ENCODE assay signal across 17 mouse cellular contexts in the genomic region with DNA sequence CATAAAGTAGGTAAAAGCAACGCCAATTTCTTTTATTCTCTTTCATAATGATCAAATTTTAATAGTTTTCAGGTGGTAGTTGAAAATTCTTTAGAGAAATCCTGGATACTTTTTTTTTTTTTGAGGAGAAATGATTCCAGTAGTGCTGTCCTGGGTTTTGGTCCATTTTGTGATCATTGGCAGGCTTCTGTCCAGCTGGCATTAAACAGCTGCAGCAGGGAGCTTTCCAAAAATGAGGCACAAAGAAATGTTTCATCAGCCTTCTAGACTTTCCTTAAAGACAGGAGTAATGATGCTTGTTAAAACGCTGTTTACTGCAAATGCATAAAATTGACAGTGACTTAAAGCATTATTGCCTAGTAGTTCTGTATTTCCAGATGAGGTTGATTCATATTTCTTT. TPM values are rescaled to one million over a fixed set of nuclear protein-coding genes. Genes with fewer than 3 reads are reported as not detected.
A peak's percentile ranks its signal among the peaks of the same experiment; 100 is the strongest.
DNase-seq lines count a peak whose midpoint lies in the region; ATAC-seq and TF ChIP-seq lines count a peak whose summit lies in the region.
"Had no signal": no experiment of that assay in that cellular context is flagged by ENCODE, and none has a peak within 500 bp of the region (broad histone marks: within the 10 kb centered on the region; RNA-seq: fewer than 3 reads in every experiment).

No protein-coding gene starts in this region.

- no peak overlapping the region for H3K4me3 ChIP-seq in cerebellum, adult 2 months (replicated peaks; ENCODE audit: insufficient read depth, low read depth, low read length)
- H3K4me3 ChIP-seq in hindbrain, postnatal 0 days (ENCODE audit: low read length): no peak overlapping the region
- H3K4me3 ChIP-seq in hindbrain, embryonic 11.5 days (ENCODE audit: low read depth, low read length): no peak overlapping the region
- no peak overlapping the region for H3K4me3 ChIP-seq in neural tube, embryonic 13.5 days
- no peak overlapping the region for H3K4me3 ChIP-seq in neural tube, embryonic 15.5 days (replicated peaks)
- H3K4me3 ChIP-seq in myocyte: no peak overlapping the region
- H3K4me3 ChIP-seq: embryonic facial prominence, embryonic 12.5 days; hindbrain, embryonic 10.5 days; midbrain, embryonic 12.5 days had no signal

- H3K9me3 ChIP-seq in hindbrain, postnatal 0 days (ENCODE audit: low read length): 0 out of 2 replicates have a peak, but pooled peaks cover 3% of the 10 kb centered on the region
- H3K9me3 ChIP-seq in hindbrain, embryonic 11.5 days (ENCODE audit: control insufficient read depth, low read length): no peaks in the 10 kb centered on the region
- H3K9me3 ChIP-seq in neural tube, embryonic 13.5 days: no peaks in the 10 kb centered on the region
- 0 out of 2 replicates have a peak, but pooled peaks cover 3% of the 10 kb centered on the region for H3K9me3 ChIP-seq in neural tube, embryonic 15.5 days (replicated peaks)
- H3K9me3 ChIP-seq: midbrain, embryonic 12.5 days had no signal

- TF ChIP-seq POLR2A in cerebellum, adult 2 months (IDR thresholded peaks at IDR 0.05; ENCODE audit: borderline replicate concordance, insufficient read depth, low read length): no peak
- TF ChIP-seq POLR2A in myocyte (IDR thresholded peaks at IDR 0.05; ENCODE audit: insufficient read length, low read depth): no peak

- no peak overlapping the region for H3K9ac ChIP-seq in hindbrain, postnatal 0 days (replicated peaks; ENCODE audit: low read length)
- H3K9ac ChIP-seq in hindbrain, embryonic 11.5 days (ENCODE audit: low read depth, low read length): no peak overlapping the region
- H3K9ac ChIP-seq in neural tube, embryonic 13.5 days: no peak overlapping the region
- H3K9ac ChIP-seq in neural tube, embryonic 15.5 days (replicated peaks): no peak overlapping the region
- H3K9ac ChIP-seq: embryonic facial prominence, embryonic 12.5 days; liver, postnatal 0 days; midbrain, embryonic 12.5 days had no signal

- ATAC-seq in hindbrain, postnatal 0 days: no peak
- no peak for ATAC-seq in hindbrain, embryonic 11.5 days (ENCODE audit: low FRiP score)
- no peak for ATAC-seq in neural tube, embryonic 13.5 days (ENCODE audit: low read depth)
- ATAC-seq in neural tube, embryonic 15.5 days (ENCODE audit: low FRiP score): no peak
- ATAC-seq: forebrain, embryonic 16.5 days; liver, postnatal 0 days had no signal

- H3K4me1 ChIP-seq in cerebellum, adult 2 months (ENCODE audit: control insufficient read depth, insufficient read depth, low read length): no peaks in the 10 kb centered on the region
- 0 out of 2 replicates have a peak, but pooled peaks cover 4% of the 10 kb centered on the region for H3K4me1 ChIP-seq in hindbrain, postnatal 0 days (ENCODE audit: insufficient read depth, low read length)
- H3K4me1 ChIP-seq in hindbrain, embryonic 11.5 days (replicated peaks; ENCODE audit: control insufficient read depth, insufficient read depth, low read length): no peaks in the 10 kb centered on the region
- H3K4me1 ChIP-seq in neural tube, embryonic 13.5 days (replicated peaks): peaks cover 10% of the 10 kb centered on the region
- no peaks in the 10 kb centered on the region for H3K4me1 ChIP-seq in neural tube, embryonic 15.5 days
- H3K4me1 ChIP-seq: embryonic facial prominence, embryonic 12.5 days; midbrain, embryonic 12.5 days had no signal

- peak; percentile 24 to 47 for DNase-seq in cerebellum, postnatal 10 days
- DNase-seq in cerebellum, adult 2 months: no peak
- DNase-seq in hindbrain, postnatal 0 days (ENCODE audit: low spot score): peak; percentile 42
- DNase-seq in hindbrain, embryonic 11.5 days (ENCODE audit: low spot score): no peak
- no peak for DNase-seq in spleen, postnatal 36 days (ENCODE audit: low spot score in 2 of 2)
- DNase-seq: cerebellum, adult 8-10 months; kidney, adult 18-20 months; liver, postnatal 0 days; right cerebral cortex, postnatal 25 days had no signal

- H3K36me3 ChIP-seq in hindbrain, postnatal 0 days (ENCODE audit: insufficient read depth, low read length): no peaks in the 10 kb centered on the region
- H3K36me3 ChIP-seq in hindbrain, embryonic 11.5 days (ENCODE audit: control insufficient read depth, insufficient read depth, low read length): no peaks in the 10 kb centered on the region
- H3K36me3 ChIP-seq in neural tube, embryonic 13.5 days: peaks cover 34% of the 10 kb centered on the region
- peaks cover 17% of the 10 kb centered on the region for H3K36me3 ChIP-seq in neural tube, embryonic 15.5 days
- H3K36me3 ChIP-seq in myocyte (ENCODE audit: control insufficient read depth, insufficient read depth): no peaks in the 10 kb centered on the region

- no peak overlapping the region for H3K27ac ChIP-seq in cerebellum, adult 2 months (ENCODE audit: insufficient read depth, low read length)
- no peak overlapping the region for H3K27ac ChIP-seq in hindbrain, postnatal 0 days
- no peak overlapping the region for H3K27ac ChIP-seq in hindbrain, embryonic 11.5 days (ENCODE audit: low read depth, low read length)
- 0 out of 2 replicates have a peak overlapping the region, but pooled peaks have one; percentile 4 for H3K27ac ChIP-seq in neural tube, embryonic 13.5 days (replicated peaks)
- H3K27ac ChIP-seq in neural tube, embryonic 15.5 days (replicated peaks): no peak overlapping the region
- H3K27ac ChIP-seq: embryonic facial prominence, embryonic 12.5 days; hindbrain, embryonic 10.5 days; kidney, postnatal 0 days; midbrain, embryonic 12.5 days had no signal

- H3K79me2 ChIP-seq in myocyte (ENCODE audit: control insufficient read depth, insufficient read depth): no peaks in the 10 kb centered on the region

- no peaks in the 10 kb centered on the region for H3K27me3 ChIP-seq in cerebellum, adult 2 months (ENCODE audit: control insufficient read depth, insufficient read depth, low read length)
- H3K27me3 ChIP-seq in hindbrain, postnatal 0 days (ENCODE audit: insufficient read depth, low read length): no peaks in the 10 kb centered on the region
- no peaks in the 10 kb centered on the region for H3K27me3 ChIP-seq in hindbrain, embryonic 11.5 days (ENCODE audit: control insufficient read depth, insufficient read depth, low read length)
- no peaks in the 10 kb centered on the region for H3K27me3 ChIP-seq in neural tube, embryonic 13.5 days
- no peaks in the 10 kb centered on the region for H3K27me3 ChIP-seq in neural tube, embryonic 15.5 days (replicated peaks)
- no peaks in the 10 kb centered on the region for H3K27me3 ChIP-seq in myocyte (ENCODE audit: control insufficient read depth, insufficient read depth, insufficient read length)
- H3K27me3 ChIP-seq: embryonic facial prominence, embryonic 12.5 days; midbrain, embryonic 12.5 days had no signal

- WGBS in cerebellum, adult 2 months: 59% methylated on average over 2 of the region's 2 CpGs
- WGBS in hindbrain, postnatal 0 days: 73% methylated on average over 2 of the region's 2 CpGs
- 88% methylated on average over 2 of the region's 2 CpGs for WGBS in hindbrain, embryonic 11.5 days
- WGBS in neural tube, embryonic 13.5 days: 85% methylated on average over 2 of the region's 2 CpGs
- WGBS in neural tube, embryonic 15.5 days: 80% methylated on average over 2 of the region's 2 CpGs

- no peak overlapping the region for H3K4me2 ChIP-seq in hindbrain, postnatal 0 days (ENCODE audit: low read depth, low read length)
- H3K4me2 ChIP-seq in hindbrain, embryonic 11.5 days (replicated peaks; ENCODE audit: low read depth, low read length): no peak overlapping the region
- no peak overlapping the region for H3K4me2 ChIP-seq in neural tube, embryonic 13.5 days
- no peak overlapping the region for H3K4me2 ChIP-seq in neural tube, embryonic 15.5 days
- no peak overlapping the region for H3K4me2 ChIP-seq in myocyte (ENCODE audit: low read depth)
- H3K4me2 ChIP-seq: embryonic facial prominence, embryonic 12.5 days; midbrain, embryonic 12.5 days had no signal

- no peak for TF ChIP-seq CTCF in cerebellum, adult 2 months (IDR thresholded peaks at IDR 0.05; ENCODE audit: borderline replicate concordance, insufficient read depth, low read depth, low read length)
- TF ChIP-seq CTCF in hindbrain, postnatal 0 days (IDR thresholded peaks at IDR 0.05; ENCODE audit: low read depth): no peak

- H3ac ChIP-seq in myocyte (ENCODE audit: control insufficient read depth, insufficient read length): no peak overlapping the region

TF ChIP-seq in myocyte, 11 proteins besides CTCF, POLR2A, EP300 and RAD21:
- TF ChIP-seq TCF12 (IDR thresholded peaks at IDR 0.05; ENCODE audit: insufficient read depth, poor library complexity, severe bottlenecking) (peak; percentile 54), USF1 (IDR thresholded peaks at IDR 0.05; ENCODE audit: low read depth) (no peak), MYOG (IDR thresholded peaks at IDR 0.05; ENCODE audit: control insufficient read depth in 1 of 3, insufficient read depth in 1 of 3, insufficient read length in 2 of 3, low read depth in 2 of 3) (peak in 1 of 3 experiments; percentile 4), MYOD1 (IDR thresholded peaks at IDR 0.05; ENCODE audit: control insufficient read depth in 1 of 3, insufficient read length in 2 of 3, low read depth in 2 of 3) (peak in 2 of 3 experiments; percentile 14 to 17), CEBPB (IDR thresholded peaks at IDR 0.05; ENCODE audit: insufficient read depth, poor library complexity, severe bottlenecking) (no peak)

RNA-seq across cellular contexts. Expression of a gene that starts 34.9 kb away (rescaled TPM):
- 11.7 and 12.8 TPM in 2 replicates for polyA plus RNA-seq in cerebellum, adult 2 months (2012; rRNA removed)
- total RNA-seq in hindbrain, postnatal 0 days (2014; rRNA removed): 7.7 and 10.1 TPM in 2 replicates
- polyA plus RNA-seq in hindbrain, postnatal 0 days (2015; fragmentation: Nextera tagmentation; extraction: Ambion mirVana): 23.1 and 26.3 TPM in 2 replicates
- 23.9 and 26.7 TPM in 2 replicates for polyA plus RNA-seq in hindbrain, embryonic 11.5 days (2014; fragmentation: Nextera tagmentation; extraction: Ambion mirVana)
- polyA plus RNA-seq in neural tube, embryonic 13.5 days (2015; fragmentation: Nextera tagmentation; extraction: Ambion mirVana): 22.5 and 25.4 TPM in 2 replicates
- 19.8 and 20.5 TPM in 2 replicates for polyA plus RNA-seq in neural tube, embryonic 15.5 days (2015; fragmentation: Nextera tagmentation; extraction: Ambion mirVana)
- polyA plus RNA-seq in myocyte (2012; fragmentation: generic; extraction: Trizol): 8.4 TPM

RNA-seq across cellular contexts. Expression of a gene that starts 35.5 kb away (rescaled TPM):
- 69.6 and 76.1 TPM in 2 replicates for polyA plus RNA-seq in cerebellum, adult 2 months (2012; rRNA removed)
- 132 and 137 TPM in 2 replicates for total RNA-seq in hindbrain, postnatal 0 days (2014; rRNA removed)
- polyA plus RNA-seq in hindbrain, postnatal 0 days (2015; fragmentation: Nextera tagmentation; extraction: Ambion mirVana): 78.9 and 86.1 TPM in 2 replicates
- 80.1 and 108 TPM in 2 replicates for polyA plus RNA-seq in hindbrain, embryonic 11.5 days (2014; fragmentation: Nextera tagmentation; extraction: Ambion mirVana)
- 97.8 and 101 TPM in 2 replicates for polyA plus RNA-seq in neural tube, embryonic 13.5 days (2015; fragmentation: Nextera tagmentation; extraction: Ambion mirVana)
- polyA plus RNA-seq in neural tube, embryonic 15.5 days (2015; fragmentation: Nextera tagmentation; extraction: Ambion mirVana): 80.4 and 91.0 TPM in 2 replicates
- polyA plus RNA-seq in myocyte (2012; fragmentation: generic; extraction: Trizol): 15.4 TPM

Comparison
In these comparisons a context has a peak if more than half of its experiments do, and no peak if none do; other contexts are left out.
1. DNase-seq: peak in cerebellum, postnatal 10 days (2 of 2) and hindbrain, postnatal 0 days (single experiment); none in cerebellum, adult 2 months (0 of 2), hindbrain, embryonic 11.5 days (single experiment) and spleen, postnatal 36 days (0 of 2).